ENCODE assay signal across 13 mouse cellular contexts in the genomic region with DNA sequence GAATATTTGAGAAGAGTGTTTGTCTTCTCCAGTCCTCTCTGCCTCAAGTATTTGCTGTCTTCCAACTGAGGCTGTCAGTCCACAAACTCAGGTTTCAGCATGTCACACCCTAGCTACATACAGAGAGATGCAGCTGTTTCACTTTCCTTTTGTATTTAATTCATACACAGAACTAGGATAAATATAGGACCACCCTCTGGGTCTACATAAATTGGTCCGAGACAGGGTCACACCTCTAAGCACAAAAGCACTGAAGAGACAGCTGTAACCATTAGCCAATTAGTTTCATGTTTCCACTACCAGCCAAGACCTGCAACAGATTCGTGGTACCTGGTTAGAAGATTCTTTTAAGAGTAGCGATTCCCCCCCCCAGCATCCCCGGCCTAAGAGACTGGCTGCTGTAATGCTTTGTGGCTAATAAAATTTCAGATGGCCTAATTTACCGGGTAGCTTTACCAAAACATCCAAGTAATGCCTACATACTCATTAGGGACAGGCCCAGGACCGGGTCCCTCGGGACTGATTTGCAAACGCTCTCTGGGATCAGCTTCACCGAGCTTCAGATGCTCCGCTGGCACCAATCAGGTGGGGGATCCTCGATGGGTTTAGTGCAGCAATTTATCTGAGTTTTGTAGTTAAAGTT.
DNase-seq lines count a peak whose midpoint lies in the region; ATAC-seq lines count a peak whose summit lies in the region.
"Had no signal": no experiment of that assay in that cellular context is flagged by ENCODE, and none has a peak within 500 bp of the region (broad histone marks: within the 10 kb centered on the region; RNA-seq: fewer than 3 reads in every experiment).

No protein-coding gene starts in this region.

- no peak overlapping the region for H3K27ac ChIP-seq in kidney, embryonic 15.5 days
- H3K27ac ChIP-seq in embryonic facial prominence, embryonic 10.5 days (replicated peaks): no peak overlapping the region
- peak overlapping the region; percentile 72; the same call in 1 of the 2 replicates for H3K27ac ChIP-seq in forebrain, embryonic 15.5 days (replicated peaks)
- H3K27ac ChIP-seq in midbrain, embryonic 14.5 days (replicated peaks; ENCODE audit: low read depth, low read length): no peak overlapping the region
- no peak overlapping the region for H3K27ac ChIP-seq in liver, embryonic 11.5 days (ENCODE audit: low read depth, low read length)
- H3K27ac ChIP-seq: limb, embryonic 15.5 days; lung, embryonic 15.5 days had no signal

- no peaks in the 10 kb centered on the region for H3K9me3 ChIP-seq in kidney, embryonic 15.5 days (replicated peaks)
- H3K9me3 ChIP-seq in embryonic facial prominence, embryonic 10.5 days: no peaks in the 10 kb centered on the region
- H3K9me3 ChIP-seq in forebrain, embryonic 15.5 days: no peaks in the 10 kb centered on the region
- H3K9me3 ChIP-seq in midbrain, embryonic 14.5 days (ENCODE audit: control insufficient read depth, low read length): no peaks in the 10 kb centered on the region
- no peaks in the 10 kb centered on the region for H3K9me3 ChIP-seq in liver, embryonic 11.5 days (ENCODE audit: control insufficient read depth, low read length)
- H3K9me3 ChIP-seq: limb, embryonic 15.5 days; lung, embryonic 15.5 days had no signal

- peaks cover 7% of the 10 kb centered on the region; the same call in 1 of the 2 replicates for H3K27me3 ChIP-seq in kidney, embryonic 15.5 days
- H3K27me3 ChIP-seq in embryonic facial prominence, embryonic 10.5 days (replicated peaks; ENCODE audit: low read depth, poor library complexity, severe bottlenecking): no peaks in the 10 kb centered on the region
- H3K27me3 ChIP-seq in forebrain, embryonic 15.5 days: no peaks in the 10 kb centered on the region
- no peaks in the 10 kb centered on the region for H3K27me3 ChIP-seq in midbrain, embryonic 14.5 days (ENCODE audit: control insufficient read depth, insufficient read depth, low read length)
- H3K27me3 ChIP-seq in liver, embryonic 11.5 days (replicated peaks; ENCODE audit: control insufficient read depth, insufficient read depth, low read length): no peaks in the 10 kb centered on the region
- H3K27me3 ChIP-seq: limb, embryonic 15.5 days; lung, embryonic 15.5 days; Patski had no signal

- H3K4me3 ChIP-seq in kidney, embryonic 15.5 days (replicated peaks): no peak overlapping the region
- no peak overlapping the region for H3K4me3 ChIP-seq in embryonic facial prominence, embryonic 10.5 days
- H3K4me3 ChIP-seq in forebrain, embryonic 15.5 days: no peak overlapping the region
- no peak overlapping the region for H3K4me3 ChIP-seq in midbrain, embryonic 14.5 days (replicated peaks; ENCODE audit: low read depth, low read length)
- no peak overlapping the region for H3K4me3 ChIP-seq in liver, embryonic 11.5 days (ENCODE audit: low read depth, low read length)
- H3K4me3 ChIP-seq: limb, embryonic 15.5 days; lung, embryonic 15.5 days had no signal

- 15% methylated on average over 11 of the region's 11 CpGs for WGBS in kidney, embryonic 15.5 days
- WGBS in embryonic facial prominence, embryonic 10.5 days: 54% methylated on average over 11 of the region's 11 CpGs
- 13% methylated on average over 11 of the region's 11 CpGs for WGBS in forebrain, embryonic 15.5 days
- WGBS in midbrain, embryonic 14.5 days: 50% methylated on average over 11 of the region's 11 CpGs
- 76% methylated on average over 11 of the region's 11 CpGs for WGBS in liver, embryonic 11.5 days

- peak overlapping the region; percentile 14; the same call in 1 of the 2 replicates for H3K4me2 ChIP-seq in kidney, embryonic 15.5 days
- H3K4me2 ChIP-seq in forebrain, embryonic 15.5 days (replicated peaks): no peak overlapping the region
- no peak overlapping the region for H3K4me2 ChIP-seq in midbrain, embryonic 14.5 days (ENCODE audit: low read length)
- H3K4me2 ChIP-seq in liver, embryonic 11.5 days: no peak overlapping the region
- H3K4me2 ChIP-seq: limb, embryonic 15.5 days; lung, embryonic 15.5 days had no signal

- H3K36me3 ChIP-seq in kidney, embryonic 15.5 days: no peaks in the 10 kb centered on the region
- no peaks in the 10 kb centered on the region for H3K36me3 ChIP-seq in embryonic facial prominence, embryonic 10.5 days (replicated peaks)
- no peaks in the 10 kb centered on the region for H3K36me3 ChIP-seq in forebrain, embryonic 15.5 days
- H3K36me3 ChIP-seq in midbrain, embryonic 14.5 days (ENCODE audit: control insufficient read depth, insufficient read depth, low read length): no peaks in the 10 kb centered on the region
- no peaks in the 10 kb centered on the region for H3K36me3 ChIP-seq in liver, embryonic 11.5 days (ENCODE audit: control insufficient read depth, insufficient read depth, low read length)
- H3K36me3 ChIP-seq: limb, embryonic 15.5 days; lung, embryonic 15.5 days had no signal

- H3K4me1 ChIP-seq in kidney, embryonic 15.5 days: peaks cover 4% of the 10 kb centered on the region
- peaks cover 28% of the 10 kb centered on the region for H3K4me1 ChIP-seq in embryonic facial prominence, embryonic 10.5 days
- peaks cover 34% of the 10 kb centered on the region for H3K4me1 ChIP-seq in forebrain, embryonic 15.5 days
- H3K4me1 ChIP-seq in midbrain, embryonic 14.5 days (ENCODE audit: control insufficient read depth, insufficient read depth, low read length): peaks cover 22% of the 10 kb centered on the region
- H3K4me1 ChIP-seq in liver, embryonic 11.5 days (replicated peaks; ENCODE audit: control insufficient read depth, insufficient read depth, low read length): no peaks in the 10 kb centered on the region
- H3K4me1 ChIP-seq: lung, embryonic 15.5 days had no signal

- no peak for DNase-seq in kidney, adult 11 months
- peak; percentile 37 for DNase-seq in embryonic facial prominence, embryonic 10.5 days (ENCODE audit: low spot score)
- peak; percentile 48 for DNase-seq in midbrain, embryonic 14.5 days
- DNase-seq in spleen, postnatal 4 days (ENCODE audit: low spot score in 2 of 2): no peak
- no peak for DNase-seq in adipocyte (ENCODE audit: low spot score)
- DNase-seq in liver, embryonic 11.5 days (ENCODE audit: low spot score): no peak
- DNase-seq: adrenal gland, adult 2 months; heart, adult 11 months had no signal

- no peak overlapping the region for H3K9ac ChIP-seq in kidney, embryonic 15.5 days
- H3K9ac ChIP-seq in forebrain, embryonic 15.5 days (replicated peaks): no peak overlapping the region
- H3K9ac ChIP-seq in midbrain, embryonic 14.5 days (replicated peaks; ENCODE audit: low read length): no peak overlapping the region
- H3K9ac ChIP-seq in liver, embryonic 11.5 days (ENCODE audit: low read depth, low read length): no peak overlapping the region
- H3K9ac ChIP-seq: limb, embryonic 15.5 days; lung, embryonic 15.5 days had no signal

- ATAC-seq in kidney, embryonic 15.5 days (replicated peaks; ENCODE audit: low FRiP score): 0 out of 2 replicates have a peak, but pooled peaks have one; percentile 33
- peak; percentile 15; the same call in 1 of the 2 replicates for ATAC-seq in forebrain, embryonic 15.5 days (replicated peaks)
- ATAC-seq in midbrain, embryonic 14.5 days (ENCODE audit: low FRiP score, low TSS enrichment): no peak
- ATAC-seq in liver, embryonic 11.5 days (replicated peaks; ENCODE audit: low FRiP score): no peak
- ATAC-seq: Patski had no signal

Comparison
In these comparisons a context has a peak if more than half of its experiments do, and no peak if none do; other contexts are left out.
1. ATAC-seq: peak in kidney, embryonic 15.5 days (single experiment) and forebrain, embryonic 15.5 days (single experiment); none in midbrain, embryonic 14.5 days (single experiment) and liver, embryonic 11.5 days (single experiment).
2. DNase-seq: peak in embryonic facial prominence, embryonic 10.5 days (single experiment) and midbrain, embryonic 14.5 days (single experiment); none in kidney, adult 11 months (single experiment), spleen, postnatal 4 days (0 of 2), adipocyte (single experiment) and liver, embryonic 11.5 days (single experiment).